Mouse (Mus musculus): ENCODE results near the gene Syngr1. TPM values are rescaled to one million over a fixed set of nuclear protein-coding genes. Genes with fewer than 3 reads are reported as not detected.

Gene Syngr1
- total and polyA plus RNA-seq, 3 experiments = 9.7 to 14.8 (median 11.3) TPM

GRCm38 (mm10) chr15:80054034-80054710 lies 37.0 kb upstream of the Syngr1 start:
- H3K4me2 ChIP-seq (ENCODE audit: insufficient read depth, low read depth, poor library complexity, severe bottlenecking) = no peak overlapping the region
- TF ChIP-seq MAZ (IDR thresholded peaks at IDR 0.05; ENCODE audit: low read depth, low read length) (no peak), E2F4 (IDR thresholded peaks at IDR 0.05; ENCODE audit: insufficient replicate concordance, low read depth, low read length) (no peak), BHLHE40 (IDR thresholded peaks at IDR 0.05; ENCODE audit: low read depth, low read length) (peak; percentile 18; the same call in 1 of the 2 replicates), HCFC1 (IDR thresholded peaks at IDR 0.05; ENCODE audit: low read depth, low read length) (no peak)
- peak overlapping the region in 1 of 3 experiments; percentile 3 for H3K4me3 ChIP-seq (replicated peaks in 1 of 3; ENCODE audit: low read depth in 2 of 3, low read length in 2 of 3, poor library complexity in 1 of 3)
- H3K36me3 ChIP-seq (replicated peaks in 1 of 2; ENCODE audit: control insufficient read depth in 1 of 2, insufficient read depth in 1 of 2, low read length in 1 of 2) = no peaks in the 10 kb centered on the region
- no peak overlapping the region for H3K27ac ChIP-seq (ENCODE audit: insufficient read depth, low read depth)
- DNase-seq (ENCODE audit: extremely low read depth) = no peak
- H3K9me3 ChIP-seq (replicated peaks; ENCODE audit: low read length) = no peaks in the 10 kb centered on the region
- H3K27me3 ChIP-seq (replicated peaks) = peaks cover 10% of the 10 kb centered on the region
- peaks cover 17 to 62% of the 10 kb centered on the region in 2 experiments for H3K4me1 ChIP-seq (ENCODE audit: control insufficient read depth in 1 of 2, insufficient read depth in 2 of 2)
- no peak overlapping the region for H3K9ac ChIP-seq (ENCODE audit: insufficient read depth, low read depth)
- dilution Hi-C loops (cut with MboI; ENCODE audit: extremely low pct_ligation_motif_present, extremely low pct_unique_long_range_greater_than_20kb, low sequenced_read_pairs) (no loop called here), in situ Hi-C loops (cut with MboI; ENCODE audit: low pct_ligation_motif_present, low pct_unique_long_range_greater_than_20kb, low sequenced_read_pairs) (no loop called here)
- H3K79me2 ChIP-seq (replicated peaks; ENCODE audit: control insufficient read depth, extremely low read depth, insufficient read depth, poor library complexity, severe bottlenecking) = no peaks in the 10 kb centered on the region

DNA sequence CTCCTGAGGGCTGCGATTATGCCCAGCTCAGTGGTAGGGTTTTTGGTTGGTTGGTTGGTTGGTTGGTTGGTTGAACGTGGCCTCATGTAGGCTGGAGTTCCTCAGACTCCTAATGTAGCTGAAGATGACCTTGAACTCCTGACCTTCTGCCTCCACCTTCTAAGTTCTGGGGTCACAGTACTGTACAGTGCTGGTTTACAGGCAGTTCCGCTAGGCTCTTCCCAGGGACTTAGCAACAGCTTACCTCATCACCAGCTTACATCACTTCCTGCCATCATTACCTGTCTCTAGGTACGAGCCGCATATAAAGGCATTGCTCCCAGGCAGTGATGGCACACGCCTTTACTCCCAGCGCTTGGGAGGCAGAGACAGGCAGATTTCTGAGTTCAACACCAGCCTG lies 33.0 kb upstream of the Syngr1 start:
- in situ Hi-C loops (cut with MboI; ENCODE audit: low pct_ligation_motif_present, low pct_unique_long_range_greater_than_20kb, low sequenced_read_pairs) (no loop called here), dilution Hi-C loops (cut with MboI; ENCODE audit: extremely low pct_ligation_motif_present, extremely low pct_unique_long_range_greater_than_20kb, low sequenced_read_pairs) (no loop called here)
- DNase-seq (ENCODE audit: extremely low read depth) = no peak
- Histone ChIP-seq H3K9ac (ENCODE audit: insufficient read depth, low read depth) (no peak overlapping the region), H3K79me2 (replicated peaks; ENCODE audit: control insufficient read depth, extremely low read depth, insufficient read depth, poor library complexity, severe bottlenecking) (no peaks in the 10 kb centered on the region), H3K4me2 (ENCODE audit: insufficient read depth, low read depth, poor library complexity, severe bottlenecking) (no peak overlapping the region), H3K4me3 (replicated peaks in 1 of 3; ENCODE audit: low read depth in 2 of 3, low read length in 2 of 3, poor library complexity in 1 of 3) (no peak overlapping the region), H3K27ac (ENCODE audit: insufficient read depth, low read depth) (no peak overlapping the region), H3K27me3 (replicated peaks) (no peaks in the 10 kb centered on the region), H3K4me1 (ENCODE audit: control insufficient read depth in 1 of 2, insufficient read depth in 2 of 2) (peaks cover 33 to 65% of the 10 kb centered on the region in 2 experiments), H3K36me3 (replicated peaks in 1 of 2; ENCODE audit: control insufficient read depth in 1 of 2, insufficient read depth in 1 of 2, low read length in 1 of 2) (no peaks in the 10 kb centered on the region), H3K9me3 (replicated peaks; ENCODE audit: low read length) (no peaks in the 10 kb centered on the region)
- no peak for TF ChIP-seq HCFC1 (IDR thresholded peaks at IDR 0.05; ENCODE audit: low read depth, low read length)
- no peak for TF ChIP-seq ELF1 (IDR thresholded peaks at IDR 0.05; ENCODE audit: low read depth, low read length)
- TF ChIP-seq POLR2A (IDR thresholded peaks at IDR 0.05; ENCODE audit: low read depth, low read length) = no peak
- no peak for TF ChIP-seq TBP (conservative IDR thresholded peaks at IDR 0.05; ENCODE audit: low read depth, low read length)
- no peak for TF ChIP-seq MAX (IDR thresholded peaks at IDR 0.05; ENCODE audit: low read length)
- no peak for TF ChIP-seq CTCF (conservative IDR thresholded peaks at IDR 0.05 in 1 of 2, IDR thresholded peaks at IDR 0.05 in 1 of 2; ENCODE audit: low read depth in 2 of 2, low read length in 2 of 2)
- no peak for TF ChIP-seq ZNF384 (IDR thresholded peaks at IDR 0.05; ENCODE audit: low read depth, low read length)
- no peak for TF ChIP-seq ZKSCAN1 (IDR thresholded peaks at IDR 0.05; ENCODE audit: borderline replicate concordance, low read depth, low read length)
- no peak for TF ChIP-seq E2F4 (IDR thresholded peaks at IDR 0.05; ENCODE audit: insufficient replicate concordance, low read depth, low read length)
- no peak for TF ChIP-seq MAFK (IDR thresholded peaks at IDR 0.05; ENCODE audit: insufficient replicate concordance, low read length)

DNA sequence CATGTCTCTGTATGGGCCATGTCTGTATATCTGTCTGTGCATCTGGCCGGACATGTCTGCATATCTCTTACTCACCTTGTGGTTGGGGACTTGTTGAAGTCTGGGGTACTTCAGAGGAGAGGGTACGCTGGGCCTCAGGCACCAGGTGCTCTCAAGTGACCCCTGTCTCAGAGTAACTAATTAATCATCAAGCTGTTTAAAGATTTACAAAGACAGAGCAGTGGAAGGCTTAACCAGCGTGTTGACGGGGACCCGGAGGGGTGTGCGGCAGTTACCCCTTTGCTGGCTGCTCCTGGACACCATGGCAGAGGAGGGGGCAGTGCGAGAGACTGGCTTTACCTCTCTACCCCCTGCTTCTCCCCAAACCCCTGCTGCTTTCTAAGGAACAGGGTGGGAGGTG lies 31.5 kb upstream of the Syngr1 start:
- no peak overlapping the region for H3K4me3 ChIP-seq (replicated peaks in 1 of 3; ENCODE audit: low read depth in 2 of 3, low read length in 2 of 3, poor library complexity in 1 of 3)
- H3K27ac ChIP-seq (ENCODE audit: insufficient read depth, low read depth) = no peak overlapping the region
- no peaks in the 10 kb centered on the region for H3K36me3 ChIP-seq (replicated peaks in 1 of 2; ENCODE audit: control insufficient read depth in 1 of 2, insufficient read depth in 1 of 2, low read length in 1 of 2)
- TF ChIP-seq SIN3A (IDR thresholded peaks at IDR 0.05; ENCODE audit: low read length) (no peak), CHD1 (IDR thresholded peaks at IDR 0.05; ENCODE audit: low read depth, low read length) (no peak), NELFE (IDR thresholded peaks at IDR 0.05; ENCODE audit: low read depth, low read length) (no peak), POLR2A (IDR thresholded peaks at IDR 0.05; ENCODE audit: low read depth, low read length) (no peak), ZC3H11A (IDR thresholded peaks at IDR 0.05; ENCODE audit: low read depth, low read length) (no peak), EP300 (IDR thresholded peaks at IDR 0.05; ENCODE audit: low read length) (no peak), CTCF (conservative IDR thresholded peaks at IDR 0.05 in 1 of 2, IDR thresholded peaks at IDR 0.05 in 1 of 2; ENCODE audit: low read depth in 2 of 2, low read length in 2 of 2) (no peak), E2F4 (IDR thresholded peaks at IDR 0.05; ENCODE audit: insufficient replicate concordance, low read depth, low read length) (no peak), SMC3 (IDR thresholded peaks at IDR 0.05; ENCODE audit: low read depth, low read length) (no peak), UBTF (IDR thresholded peaks at IDR 0.05; ENCODE audit: low read depth, low read length) (no peak), CHD2 (IDR thresholded peaks at IDR 0.05; ENCODE audit: low read length) (no peak), ZMIZ1 (IDR thresholded peaks at IDR 0.05; ENCODE audit: low read depth, low read length) (no peak), HCFC1 (IDR thresholded peaks at IDR 0.05; ENCODE audit: low read depth, low read length) (no peak), TCF12 (IDR thresholded peaks at IDR 0.05; ENCODE audit: low read depth, low read length) (no peak), MAX (IDR thresholded peaks at IDR 0.05; ENCODE audit: low read length) (no peak), TBP (conservative IDR thresholded peaks at IDR 0.05; ENCODE audit: low read depth, low read length) (no peak), BHLHE40 (IDR thresholded peaks at IDR 0.05; ENCODE audit: low read depth, low read length) (no peak)
- peaks cover 34 to 64% of the 10 kb centered on the region in 2 experiments for H3K4me1 ChIP-seq (ENCODE audit: control insufficient read depth in 1 of 2, insufficient read depth in 2 of 2)
- H3K9me3 ChIP-seq (replicated peaks; ENCODE audit: low read length) = no peaks in the 10 kb centered on the region
- in situ Hi-C loops (cut with MboI; ENCODE audit: low pct_ligation_motif_present, low pct_unique_long_range_greater_than_20kb, low sequenced_read_pairs) (loop anchor here (5.0 kb wide), 1 partner anchor 37 kb away; no protein-coding TSS in a partner anchor), dilution Hi-C loops (cut with MboI; ENCODE audit: extremely low pct_ligation_motif_present, extremely low pct_unique_long_range_greater_than_20kb, low sequenced_read_pairs) (no loop called here)
- no peak overlapping the region for H3K4me2 ChIP-seq (ENCODE audit: insufficient read depth, low read depth, poor library complexity, severe bottlenecking)
- H3K79me2 ChIP-seq (replicated peaks; ENCODE audit: control insufficient read depth, extremely low read depth, insufficient read depth, poor library complexity, severe bottlenecking) = no peaks in the 10 kb centered on the region
- no peak for DNase-seq (ENCODE audit: extremely low read depth)
- H3K27me3 ChIP-seq (replicated peaks) = no peaks in the 10 kb centered on the region
- H3K9ac ChIP-seq (ENCODE audit: insufficient read depth, low read depth) = no peak overlapping the region
